Mouse (Mus musculus) frontal cortex, postnatal 14 days (tissue): ENCODE results near the gene Vax2.

ENCODE experiments used
- DNase-seq, 2 experiments: peaks; one replicate each; pipeline ENCODE4 v3.0.0; 2022; ENCODE audit warnings: low spot score in 2 of 2

Vax2 gene

GRCm38 (mm10) chr6:83711067-83711675 is at the start of gene Vax2:
Vax2 (plus strand) TSS chr6:83711264.
- DNase-seq = no peak

- DNase-seq = no peak
Observed at GRCm38 (mm10) chr6:83665009-83665408, 46.1 kb upstream of the Vax2 start.

GRCm38 (mm10) chr6:83673395-83673794 is 37.7 kb upstream of the Vax2 start:
- peak; percentile 27 to 83 for DNase-seq

- no peak for DNase-seq
Observed at GRCm38 (mm10) chr6:83677757-83678156, 33.3 kb upstream of the Vax2 start, which contains the start of gene Cd207. Cd207 (minus strand) TSS chr6:83677857.

GRCm38 (mm10) chr6:83689374-83689773 is 21.7 kb upstream of the Vax2 start:
- DNase-seq = no peak

GRCm38 (mm10) chr6:83690277-83690676 is 20.8 kb upstream of the Vax2 start:
- DNase-seq = peak in 1 of 2 experiments; percentile 29

GRCm38 (mm10) chr6:83690936-83691335 is 20.1 kb upstream of the Vax2 start:
- DNase-seq = no peak

- no peak for DNase-seq
Observed at GRCm38 (mm10) chr6:83692962-83693361, 18.1 kb upstream of the Vax2 start.

GRCm38 (mm10) chr6:83693835-83694234 is 17.2 kb upstream of the Vax2 start:
- no peak for DNase-seq

- no peak for DNase-seq
Observed at GRCm38 (mm10) chr6:83695731-83696130, 15.3 kb upstream of the Vax2 start.

GRCm38 (mm10) chr6:83696684-83697083 is 14.4 kb upstream of the Vax2 start:
- no peak for DNase-seq

GRCm38 (mm10) chr6:83697932-83698331 is 13.1 kb upstream of the Vax2 start:
- no peak for DNase-seq

GRCm38 (mm10) chr6:83699971-83700370 is 11.1 kb upstream of the Vax2 start:
- DNase-seq = no peak

GRCm38 (mm10) chr6:83701001-83701400 is 10.1 kb upstream of the Vax2 start:
- no peak for DNase-seq

GRCm38 (mm10) chr6:83702146-83702999 is 8.7 kb upstream of the Vax2 start:
- DNase-seq = no peak

- DNase-seq = no peak
Observed at GRCm38 (mm10) chr6:83703000-83703721, 7.9 kb upstream of the Vax2 start.

- no peak for DNase-seq
Observed at GRCm38 (mm10) chr6:83703722-83704078, 7.4 kb upstream of the Vax2 start.

- DNase-seq = no peak
Observed at GRCm38 (mm10) chr6:83704294-83704693, 6.8 kb upstream of the Vax2 start.

GRCm38 (mm10) chr6:83704701-83705100 is 6.4 kb upstream of the Vax2 start:
- DNase-seq = no peak

GRCm38 (mm10) chr6:83707738-83708510 is 3.1 kb upstream of the Vax2 start:
- no peak for DNase-seq

GRCm38 (mm10) chr6:83710361-83711066 is 550 bp upstream of the Vax2 start:
- no peak for DNase-seq
